Mouse (Mus musculus) WW6 (cell line): ENCODE results near the gene Gm42517.

Experiments
- DNase-seq: peaks from one replicate; pipeline ENCODE4 v3.0.0-alpha.2; 2013; ENCODE audit warnings: low read depth, low spot score

Gm42517 gene

GRCm38 (mm10) chr5:108349511-108350148 lies 18.1 kb downstream of the Gm42517 start:
- DNase-seq, result no peak

- no peak for DNase-seq
Measured at GRCm38 (mm10) chr5:108347843-108348242, 19.9 kb downstream of the Gm42517 start.

GRCm38 (mm10) chr5:108345313-108346071 lies 22.2 kb downstream of the Gm42517 start:
- no peak for DNase-seq

- no peak for DNase-seq
Measured at GRCm38 (mm10) chr5:108343680-108344170, 24.0 kb downstream of the Gm42517 start.

GRCm38 (mm10) chr5:108338049-108338448 lies 29.7 kb downstream of the Gm42517 start:
- no peak for DNase-seq

GRCm38 (mm10) chr5:108337385-108337784 lies 30.3 kb downstream of the Gm42517 start:
- DNase-seq, result no peak

GRCm38 (mm10) chr5:108331051-108331450 lies 36.7 kb downstream of the Gm42517 start:
- DNase-seq, result no peak
